Mouse (Mus musculus): Measurements from ENCODE around the gene Cacna1c. TPM values are rescaled to one million over a fixed set of nuclear protein-coding genes. Genes with fewer than 3 reads are reported as not detected.

Cacna1c gene
- polyA plus RNA-seq, 1 experiment, result not detected

- no peak for TF ChIP-seq GATA1 (IDR thresholded peaks at IDR 0.05; ENCODE audit: low read length)
Measured at GRCm38 (mm10) chr6:118963283-118963682, 232.9 kb downstream of the Cacna1c start.

GRCm38 (mm10) chr6:118958529-118958928 lies 237.7 kb downstream of the Cacna1c start:
- no peak for TF ChIP-seq GATA1 (IDR thresholded peaks at IDR 0.05; ENCODE audit: low read length)

GRCm38 (mm10) chr6:118956234-118956633 lies 240.0 kb downstream of the Cacna1c start:
- no peak for TF ChIP-seq GATA1 (IDR thresholded peaks at IDR 0.05; ENCODE audit: low read length)

GRCm38 (mm10) chr6:118955777-118956176 lies 240.4 kb downstream of the Cacna1c start:
- no peak for TF ChIP-seq GATA1 (IDR thresholded peaks at IDR 0.05; ENCODE audit: low read length)

GRCm38 (mm10) chr6:118954988-118955554 lies 241.1 kb downstream of the Cacna1c start:
- TF ChIP-seq GATA1 (IDR thresholded peaks at IDR 0.05; ENCODE audit: low read length), result no peak

- TF ChIP-seq GATA1 (IDR thresholded peaks at IDR 0.05; ENCODE audit: low read length), result no peak
Measured at GRCm38 (mm10) chr6:118952377-118952776, 243.8 kb downstream of the Cacna1c start.

- TF ChIP-seq GATA1 (IDR thresholded peaks at IDR 0.05; ENCODE audit: low read length), result no peak
Measured at GRCm38 (mm10) chr6:118950190-118950589, 246.0 kb downstream of the Cacna1c start.

GRCm38 (mm10) chr6:118947286-118947685 lies 248.9 kb downstream of the Cacna1c start:
- no peak for TF ChIP-seq GATA1 (IDR thresholded peaks at IDR 0.05; ENCODE audit: low read length)

- TF ChIP-seq GATA1 (IDR thresholded peaks at IDR 0.05; ENCODE audit: low read length), result no peak
Measured at GRCm38 (mm10) chr6:118946660-118947059, 249.6 kb downstream of the Cacna1c start.

- no peak for TF ChIP-seq GATA1 (IDR thresholded peaks at IDR 0.05; ENCODE audit: low read length)
Measured at GRCm38 (mm10) chr6:118944093-118944492, 252.1 kb downstream of the Cacna1c start.

- TF ChIP-seq GATA1 (IDR thresholded peaks at IDR 0.05; ENCODE audit: low read length), result no peak
Measured at GRCm38 (mm10) chr6:118941816-118942215, 254.4 kb downstream of the Cacna1c start.

GRCm38 (mm10) chr6:118941036-118941435 lies 255.2 kb downstream of the Cacna1c start:
- no peak for TF ChIP-seq GATA1 (IDR thresholded peaks at IDR 0.05; ENCODE audit: low read length)

GRCm38 (mm10) chr6:118939626-118940025 lies 256.6 kb downstream of the Cacna1c start:
- no peak for TF ChIP-seq GATA1 (IDR thresholded peaks at IDR 0.05; ENCODE audit: low read length)

GRCm38 (mm10) chr6:118938386-118939096 lies 257.7 kb downstream of the Cacna1c start:
- TF ChIP-seq GATA1 (IDR thresholded peaks at IDR 0.05; ENCODE audit: low read length), result no peak

- TF ChIP-seq GATA1 (IDR thresholded peaks at IDR 0.05; ENCODE audit: low read length), result no peak
Measured at GRCm38 (mm10) chr6:118937536-118937935, 258.7 kb downstream of the Cacna1c start.

- TF ChIP-seq GATA1 (IDR thresholded peaks at IDR 0.05; ENCODE audit: low read length), result no peak
Measured at GRCm38 (mm10) chr6:118935520-118936415, 260.4 kb downstream of the Cacna1c start.

Measured in G1E-ER4 (cell line).